Mouse (Mus musculus) ovary, postnatal 36 days (tissue): ENCODE measurements around the gene Pgam5.

Source experiments
- DNase-seq: peaks from one replicate; pipeline ENCODE4 v3.0.0; 2022; ENCODE audit warnings: low spot score, mixed read lengths

Pgam5 gene

DNA sequence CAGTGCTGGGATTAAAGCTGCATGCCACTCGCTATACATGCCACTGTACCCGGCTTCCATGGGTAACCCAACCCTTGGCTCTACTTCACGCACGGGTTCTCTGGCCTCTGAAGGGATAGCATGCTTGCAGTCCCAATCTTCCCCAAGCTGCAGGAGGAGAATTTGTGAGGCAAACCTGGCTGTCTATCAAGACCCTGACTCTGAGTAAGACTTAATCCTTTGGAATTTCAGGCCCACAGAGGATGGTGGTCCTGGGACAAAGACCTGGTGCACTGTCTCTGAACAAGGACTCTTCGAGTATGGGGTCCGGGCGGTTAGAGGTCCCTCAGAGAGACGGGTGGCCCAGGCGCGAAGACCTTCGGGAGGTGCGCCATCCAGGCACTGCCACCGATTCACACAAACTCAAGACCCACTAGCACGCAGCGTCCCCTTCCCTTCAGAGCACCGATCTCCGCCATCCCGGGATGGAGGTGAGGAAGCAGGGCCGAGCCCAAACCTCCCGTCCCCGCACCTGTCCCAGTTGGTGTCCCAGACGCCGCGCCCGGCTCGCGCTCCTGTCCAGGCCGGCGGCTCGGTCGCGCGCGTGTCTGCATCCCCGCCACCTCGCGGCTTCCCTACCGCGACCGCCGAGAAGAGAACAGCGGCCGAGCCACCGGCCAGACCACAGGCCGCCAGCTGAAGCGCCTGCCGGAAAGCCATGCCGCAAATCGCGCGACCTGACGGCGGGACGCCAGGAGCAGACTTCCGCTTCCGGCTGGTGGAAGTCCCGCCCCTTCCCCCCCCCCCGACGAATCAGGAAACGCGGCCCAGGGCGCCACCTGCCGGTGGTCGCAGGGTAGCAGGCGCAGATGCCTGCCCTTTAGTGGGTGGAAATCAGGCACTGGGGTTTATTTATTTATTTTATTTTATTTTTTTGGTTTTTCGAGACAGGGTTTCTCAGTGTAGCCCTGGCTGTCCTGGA lies at the start of gene Pgam5:
Gene Pgam5 (minus strand): TSS at position 773 of the 961 bp plus-strand sequence.
- DNase-seq: peak; percentile 88

DNA sequence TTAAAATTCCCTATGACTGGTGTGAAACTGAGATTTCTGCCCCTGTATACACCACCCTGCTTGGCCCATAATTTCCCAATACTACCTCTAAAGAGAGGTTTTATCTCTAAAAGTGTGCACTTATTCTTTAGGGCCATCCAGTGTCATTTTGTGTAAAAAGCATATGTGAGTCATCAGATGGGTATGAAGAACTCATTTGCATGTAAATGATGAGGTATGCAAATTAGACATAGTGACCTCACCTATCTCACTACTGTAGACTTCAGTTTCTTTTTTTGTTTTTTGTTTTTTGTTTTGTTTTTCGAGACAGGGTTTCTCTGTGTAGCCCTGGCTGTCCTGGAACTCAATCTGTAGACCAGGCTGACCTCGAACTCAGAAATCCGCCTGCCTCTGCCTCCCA lies 43.4 kb upstream of the Pgam5 start:
- no peak for DNase-seq

DNA sequence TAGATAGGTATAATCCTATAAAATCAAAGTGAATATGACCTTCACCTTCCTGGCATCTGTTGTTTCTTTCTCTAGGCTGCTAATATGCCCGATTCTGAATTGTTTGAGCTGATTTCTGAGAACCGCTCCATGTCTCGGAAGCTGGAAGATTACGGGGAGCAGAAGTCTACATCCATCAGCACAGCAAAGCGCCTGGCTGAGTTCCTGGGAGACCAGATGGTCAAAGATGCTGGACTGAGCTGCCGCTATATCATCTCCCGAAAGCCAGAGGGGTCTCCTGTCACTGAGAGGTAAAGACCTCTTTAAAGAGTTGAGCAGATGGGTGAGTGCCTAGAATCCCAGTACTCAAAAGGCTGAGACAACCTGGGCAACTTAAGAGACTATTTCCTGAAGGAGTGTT lies 39.1 kb upstream of the Pgam5 start:
- DNase-seq: no peak

DNA sequence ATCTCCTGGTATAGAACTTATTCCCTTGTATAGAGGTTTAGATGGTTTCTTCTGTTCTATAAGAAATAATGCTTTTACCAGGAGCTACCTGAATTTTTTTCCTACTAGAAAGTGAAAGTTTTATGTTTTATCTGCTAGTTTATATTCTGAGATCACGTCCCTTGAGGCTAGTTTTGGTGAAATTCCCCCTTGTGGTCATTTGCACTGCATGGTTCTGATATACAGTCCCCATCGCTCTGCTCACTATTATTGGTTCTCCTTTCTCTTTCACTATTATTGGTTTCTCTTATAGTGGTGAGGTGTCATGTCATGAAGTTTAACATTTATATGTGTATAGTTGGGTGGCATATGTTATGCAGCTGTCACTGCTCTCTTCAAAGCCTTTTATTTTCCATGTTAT lies 30.9 kb upstream of the Pgam5 start:
- DNase-seq: no peak

DNA sequence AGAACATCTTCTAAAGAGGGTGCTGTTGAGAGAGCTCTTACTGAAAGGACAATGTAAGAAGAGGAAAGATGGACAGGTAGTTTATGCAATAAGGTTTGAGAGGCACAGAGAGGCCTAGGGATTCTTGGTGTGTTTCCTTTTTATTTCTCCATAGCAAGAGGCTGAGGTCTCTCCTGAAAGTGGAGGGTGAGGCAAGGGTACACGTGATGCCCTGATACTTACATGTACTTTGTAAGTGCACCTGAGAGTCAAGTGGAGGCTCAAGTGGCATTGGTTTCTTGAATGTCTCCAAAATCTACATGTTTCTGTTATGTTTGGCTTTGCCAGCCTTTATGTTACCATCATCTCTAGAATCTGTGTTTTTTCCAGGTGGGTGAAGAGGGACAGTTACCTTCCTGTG lies 26.9 kb upstream of the Pgam5 start:
- DNase-seq: no peak

DNA sequence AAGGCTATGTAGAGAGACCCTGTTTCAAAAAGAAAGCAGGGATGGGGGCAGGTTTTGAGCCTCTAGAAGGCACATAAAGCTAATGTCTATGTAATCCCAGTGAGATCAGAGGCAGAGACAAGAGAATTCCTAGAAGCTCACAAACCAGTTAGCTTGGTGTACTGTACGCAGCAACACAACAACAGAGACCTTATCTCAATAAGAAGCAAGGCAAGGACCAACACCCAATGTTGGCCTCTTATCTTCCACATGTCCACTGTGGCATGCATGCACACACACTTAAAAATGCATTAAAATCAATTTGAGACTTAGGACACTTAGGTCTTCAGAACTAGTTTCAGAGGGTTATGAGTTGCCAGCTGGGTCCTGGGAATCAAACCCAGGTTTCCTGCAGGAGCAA lies 21.9 kb upstream of the Pgam5 start:
- no peak for DNase-seq

DNA sequence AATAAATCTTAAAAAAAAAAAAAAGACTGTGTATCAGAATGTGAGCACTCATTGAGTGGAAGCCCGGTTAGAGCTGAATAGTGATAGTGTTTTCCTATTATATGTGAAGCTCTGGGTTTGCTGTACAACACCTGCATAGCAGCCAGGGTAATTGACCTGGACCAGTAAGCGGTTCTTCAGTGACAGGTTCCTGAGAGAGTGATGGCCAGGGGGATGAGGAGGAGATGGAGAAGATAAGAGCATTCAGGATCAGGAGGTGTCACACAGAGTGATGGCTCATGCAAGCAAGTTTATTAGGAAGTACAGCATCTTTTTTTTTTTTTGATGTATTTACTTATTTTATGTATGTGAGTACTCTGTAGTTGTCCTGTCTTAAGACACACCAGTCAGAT lies 17.4 kb upstream of the Pgam5 start:
- no peak for DNase-seq

DNA sequence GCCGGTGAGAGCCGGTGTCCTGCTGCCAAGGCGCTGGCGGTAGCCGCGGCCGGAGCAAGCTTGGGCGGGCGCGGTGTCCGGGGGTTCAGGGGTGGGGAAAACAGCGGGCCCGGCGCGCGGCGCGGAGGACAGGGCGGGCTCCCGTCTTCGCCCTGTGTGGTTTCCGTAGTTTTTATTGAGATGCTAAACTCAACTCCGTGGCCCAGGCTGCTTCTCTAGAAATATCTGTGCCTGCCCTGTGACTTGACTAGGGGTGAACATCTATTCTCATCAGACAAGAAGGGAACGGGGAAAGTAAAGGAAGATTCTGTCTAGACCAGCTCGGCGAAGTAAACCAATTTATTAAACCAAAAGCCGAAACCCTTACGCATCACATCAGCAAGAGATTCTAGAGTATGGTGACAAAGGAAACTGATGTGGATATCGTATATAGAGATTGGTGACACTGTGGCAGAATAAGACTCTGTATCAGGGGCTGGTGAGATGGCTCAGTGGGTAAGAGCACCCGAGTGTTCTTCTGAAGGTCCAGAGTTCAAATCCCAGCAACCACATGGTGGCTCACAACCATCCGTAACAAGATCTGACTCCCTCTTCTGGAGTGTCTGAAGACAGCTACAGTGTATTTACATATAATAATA lies 16.9 kb upstream of the Pgam5 start:
- no peak for DNase-seq

DNA sequence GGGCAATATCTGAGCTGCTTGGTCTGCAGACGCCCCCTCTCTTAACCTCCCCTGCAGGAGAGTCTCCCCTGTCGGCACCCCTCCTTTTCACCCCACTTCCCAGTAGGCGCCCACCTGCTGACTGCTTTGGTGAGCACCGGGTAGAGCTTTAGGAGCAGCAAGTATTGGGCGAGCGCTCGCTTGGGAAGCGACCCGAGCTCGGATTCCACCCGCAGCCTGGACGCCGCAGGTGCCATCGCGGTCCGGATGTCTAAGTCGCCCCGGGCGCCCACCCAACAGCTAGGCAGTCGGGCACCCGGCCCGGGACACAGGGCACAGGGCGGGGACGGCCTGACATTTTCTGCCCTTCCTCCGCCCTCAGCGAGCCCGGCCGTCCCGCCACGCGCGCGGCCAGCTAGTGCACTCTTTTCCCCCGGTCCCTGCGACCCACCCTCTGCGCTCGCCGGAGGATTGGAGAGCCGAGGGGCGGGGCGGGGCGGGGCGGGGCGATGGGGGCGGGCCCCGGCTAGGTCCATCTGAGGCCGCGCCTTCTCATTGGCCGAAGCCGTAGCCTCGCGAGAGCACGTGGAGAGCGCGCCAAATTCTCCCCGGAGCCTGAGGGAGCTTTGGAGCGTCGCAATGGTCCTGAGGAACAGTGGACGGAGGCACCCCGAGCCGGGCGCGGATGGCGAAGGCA lies 16.2 kb upstream of the Pgam5 start, which contains the start of the genes Pxmp2 and Pole:
Gene Pxmp2 (minus strand): TSS at position 417 of the 676 bp plus-strand sequence.
Gene Pole (plus strand): TSS at position 537 of the 676 bp plus-strand sequence.
- peak; percentile 89 for DNase-seq

DNA sequence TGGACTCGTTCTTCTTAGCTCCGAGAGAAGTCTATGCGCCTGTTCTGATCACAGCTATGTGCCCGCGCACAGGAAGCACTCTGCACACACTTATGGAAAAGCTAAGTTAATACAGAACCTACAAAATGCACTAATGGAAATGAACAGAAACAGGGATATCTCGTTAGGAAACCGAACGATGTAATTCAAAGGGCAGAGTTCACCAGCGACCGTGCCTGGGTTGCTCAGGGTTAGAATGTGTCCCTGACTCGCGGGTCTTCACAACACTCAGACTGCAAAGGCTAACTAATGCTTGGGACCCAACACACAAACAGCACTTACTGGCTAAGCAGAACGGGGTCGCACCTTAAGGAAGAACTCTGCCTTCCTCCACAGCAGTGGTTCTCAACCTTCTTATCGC lies 15.4 kb upstream of the Pgam5 start:
- no peak for DNase-seq

DNA sequence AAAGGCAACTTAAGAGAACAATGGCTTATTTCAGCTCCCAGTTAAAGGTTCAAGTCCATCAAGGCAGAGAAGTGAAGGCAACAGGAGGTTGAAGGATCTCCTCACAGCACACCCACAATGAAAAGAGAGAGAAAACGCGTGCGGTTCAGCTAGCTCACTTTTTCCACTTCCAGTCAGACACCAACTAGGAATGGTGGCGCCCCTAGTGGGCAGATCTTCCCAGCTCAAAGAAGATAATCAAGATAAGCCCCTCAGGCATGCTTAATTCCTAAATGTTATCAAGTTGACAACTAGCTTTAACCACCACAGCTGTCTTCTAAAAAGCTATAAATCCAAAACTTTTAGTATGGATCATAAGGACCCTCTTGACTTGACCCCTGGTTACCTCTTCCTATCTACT lies 14.8 kb upstream of the Pgam5 start:
- peak; percentile 28 for DNase-seq

DNA sequence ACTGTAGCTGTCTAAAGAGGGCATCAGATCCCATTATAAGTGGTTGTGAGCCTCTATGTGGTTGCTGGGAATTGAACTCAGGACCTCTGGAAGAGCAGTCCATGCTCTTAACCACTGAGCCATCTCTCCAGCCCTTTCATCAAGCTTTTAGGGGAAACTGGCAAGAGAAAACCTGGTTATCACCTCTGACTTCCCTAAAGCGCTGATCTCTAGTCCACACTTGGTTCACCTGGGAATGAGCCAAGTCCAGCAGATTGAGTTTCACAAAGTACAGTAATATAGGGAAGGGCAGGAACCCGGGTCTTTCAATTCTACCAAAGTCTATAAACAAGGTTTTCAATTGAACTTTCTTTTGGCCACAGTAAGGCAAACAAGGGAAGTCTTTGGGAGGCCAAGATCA lies 12.3 kb upstream of the Pgam5 start:
- no peak for DNase-seq

DNA sequence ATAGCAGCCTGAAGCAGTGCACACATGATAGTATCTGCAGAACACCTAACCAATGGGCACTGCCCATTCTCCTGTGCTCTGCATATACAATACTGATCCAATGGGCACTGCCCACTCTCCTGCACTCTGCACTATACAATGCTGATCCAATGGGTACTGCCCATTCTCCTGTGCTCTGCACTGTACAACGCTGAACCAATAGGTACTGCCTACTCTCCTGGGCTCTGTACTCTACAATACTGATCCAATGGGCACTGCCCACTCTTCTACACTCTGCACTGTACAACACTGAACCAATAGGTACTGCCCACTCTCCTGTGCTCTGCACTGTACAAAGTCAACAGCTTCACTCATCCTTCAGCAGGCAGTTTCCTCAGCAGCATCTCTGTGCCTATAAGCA lies 7.2 kb upstream of the Pgam5 start:
- DNase-seq: no peak

DNA sequence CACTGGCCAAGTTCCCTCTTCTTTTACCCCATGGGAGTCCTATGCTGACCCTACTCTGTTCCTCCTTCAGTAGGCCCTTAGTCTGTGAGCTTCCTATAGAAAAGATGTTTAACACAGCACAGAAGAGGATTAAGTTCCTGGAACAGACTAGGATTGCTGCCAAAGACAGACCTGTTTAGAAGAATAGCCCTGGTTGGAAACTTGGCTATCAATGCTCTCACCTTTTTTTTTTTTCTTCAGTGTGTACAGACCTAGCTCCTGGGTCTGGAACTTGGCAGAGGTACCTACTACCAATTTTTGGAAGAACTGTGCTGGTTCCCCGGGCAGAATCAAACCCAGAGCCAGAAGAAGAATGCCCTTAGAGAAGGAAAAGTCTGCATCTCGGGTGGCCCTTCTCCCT lies 6.7 kb upstream of the Pgam5 start:
- no peak for DNase-seq

DNA sequence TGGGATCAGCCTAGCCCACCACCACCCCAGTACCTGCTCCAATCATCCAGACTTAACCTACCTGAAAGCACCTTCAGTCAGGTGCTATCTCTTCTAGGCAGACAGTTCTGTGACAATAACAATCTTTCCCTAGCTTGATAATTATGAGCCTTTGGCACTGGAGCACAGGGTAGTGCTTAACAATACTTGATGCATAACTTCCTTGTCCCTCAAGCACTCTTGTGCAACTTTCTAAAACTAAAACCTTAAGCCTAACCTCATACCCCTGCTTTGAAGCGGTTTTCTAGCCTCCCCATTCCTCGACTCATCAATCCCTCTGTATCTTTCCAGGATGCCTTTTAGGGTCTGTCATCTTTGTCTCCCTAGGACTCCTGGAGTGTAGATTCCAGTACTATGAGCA lies 5.1 kb upstream of the Pgam5 start:
- no peak for DNase-seq

DNA sequence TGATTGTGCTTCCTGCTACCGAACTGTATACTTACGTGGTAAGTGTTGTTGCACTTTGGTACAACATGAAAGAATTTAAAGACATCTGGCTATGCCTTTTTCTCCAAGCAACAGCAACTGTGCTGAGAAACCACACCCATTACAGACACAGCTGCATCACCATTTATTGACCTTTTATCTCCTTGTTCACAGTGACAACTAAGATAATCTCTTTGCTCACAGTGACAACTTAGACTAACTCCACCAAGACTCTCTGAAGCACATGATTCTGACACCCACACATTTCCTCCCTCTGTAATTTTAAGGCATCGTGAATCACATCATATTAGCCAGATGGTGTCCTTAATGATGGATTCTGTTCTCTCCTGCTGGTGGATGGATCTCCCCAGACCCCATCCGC lies 4.4 kb upstream of the Pgam5 start:
- DNase-seq: no peak

DNA sequence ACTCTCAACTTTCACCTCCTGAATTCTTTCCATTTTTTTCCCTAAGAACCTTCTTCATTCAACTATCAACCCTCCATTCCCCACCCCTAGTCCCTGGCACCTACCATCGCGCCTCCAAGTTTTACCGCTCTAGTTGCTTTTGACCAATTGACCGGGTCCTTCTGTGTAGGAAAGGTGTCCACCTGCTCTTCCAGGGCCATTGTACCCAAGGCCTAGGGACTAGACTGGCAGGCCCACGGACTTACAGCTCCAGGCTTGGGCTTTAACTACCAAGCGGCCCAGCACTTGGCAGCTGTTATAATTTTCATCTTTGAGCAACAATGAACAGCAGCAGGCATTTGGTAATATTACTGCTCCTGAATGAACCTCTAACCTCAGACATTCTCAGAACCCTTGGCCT lies 529 bp upstream of the Pgam5 start:
- DNase-seq: no peak

DNA sequence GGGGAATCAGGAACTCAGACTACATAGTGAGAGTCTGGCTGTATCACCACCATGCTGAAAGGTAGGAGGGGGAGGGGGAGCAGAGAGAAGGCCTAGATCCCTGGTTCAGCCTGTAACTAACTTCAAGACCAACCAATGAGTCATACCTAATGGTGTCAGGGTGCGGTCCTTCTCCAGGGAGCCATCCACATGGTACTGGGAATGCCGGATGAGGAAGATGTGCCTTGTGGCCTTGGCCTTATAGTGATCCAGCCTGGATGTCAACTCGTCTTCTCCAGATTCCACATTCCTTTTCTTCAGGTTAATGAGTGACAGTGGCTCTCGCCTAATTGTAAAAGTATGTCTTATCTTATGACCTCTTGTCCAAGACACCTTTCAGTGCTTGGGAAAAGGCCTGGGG lies 2.8 kb downstream of the Pgam5 start:
- no peak for DNase-seq

DNA sequence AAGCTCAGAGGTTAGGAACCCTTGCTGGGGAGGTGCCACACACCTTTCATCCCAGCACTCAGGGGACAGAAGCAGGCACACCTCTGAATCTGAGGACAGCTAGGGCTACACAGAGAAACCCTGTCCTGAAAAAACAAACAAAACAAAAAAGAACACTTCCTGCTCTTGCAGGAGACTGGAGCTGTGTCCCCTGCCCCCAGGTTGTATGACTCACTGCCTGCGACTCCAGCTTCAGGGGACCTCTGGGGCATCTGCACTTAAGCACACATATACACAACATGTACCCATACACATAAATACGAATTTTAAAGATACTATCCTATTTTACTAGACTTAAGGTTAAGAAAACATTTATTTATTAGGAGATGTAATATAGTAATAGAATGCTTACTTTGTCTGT lies 25.6 kb downstream of the Pgam5 start:
- DNase-seq: no peak

DNA sequence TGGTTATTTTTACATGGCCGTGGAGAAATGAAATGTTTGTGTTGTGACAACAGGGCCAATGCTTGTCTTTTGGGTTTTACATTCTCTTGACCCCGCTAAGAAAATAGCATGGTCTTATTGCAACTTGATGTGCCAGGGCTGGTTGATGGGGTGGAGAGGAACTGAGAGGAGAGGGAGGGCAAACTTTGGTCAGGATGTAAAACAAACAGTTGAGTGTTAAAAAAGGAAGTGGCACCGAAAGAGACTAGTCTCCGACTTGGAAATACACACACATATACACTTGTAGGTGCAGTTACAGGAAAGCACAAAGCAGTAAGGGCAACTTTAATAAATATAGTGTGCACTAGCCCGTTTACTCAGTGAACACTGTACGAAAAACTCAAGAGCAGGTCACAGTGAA lies 37.4 kb downstream of the Pgam5 start:
- DNase-seq: no peak

DNA sequence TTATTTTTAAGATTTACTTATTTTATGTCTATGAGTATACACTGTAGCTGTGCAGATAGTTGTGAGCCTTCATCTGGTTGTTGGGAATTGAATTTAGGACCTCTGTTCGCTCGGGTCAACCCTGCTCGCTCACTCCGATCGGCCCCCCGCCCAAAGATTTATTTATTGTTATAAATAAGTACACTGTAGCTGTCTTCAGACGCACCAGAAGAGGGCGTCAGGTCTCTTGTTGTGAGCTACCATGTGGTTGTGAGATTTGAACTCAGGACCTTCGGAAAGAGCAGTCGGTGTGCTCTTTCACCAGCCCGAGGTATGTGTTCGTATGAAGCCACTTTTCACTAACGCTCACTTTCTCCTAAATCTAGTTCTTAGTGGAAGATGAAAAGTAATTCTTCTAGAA lies 38.1 kb downstream of the Pgam5 start:
- DNase-seq: no peak

DNA sequence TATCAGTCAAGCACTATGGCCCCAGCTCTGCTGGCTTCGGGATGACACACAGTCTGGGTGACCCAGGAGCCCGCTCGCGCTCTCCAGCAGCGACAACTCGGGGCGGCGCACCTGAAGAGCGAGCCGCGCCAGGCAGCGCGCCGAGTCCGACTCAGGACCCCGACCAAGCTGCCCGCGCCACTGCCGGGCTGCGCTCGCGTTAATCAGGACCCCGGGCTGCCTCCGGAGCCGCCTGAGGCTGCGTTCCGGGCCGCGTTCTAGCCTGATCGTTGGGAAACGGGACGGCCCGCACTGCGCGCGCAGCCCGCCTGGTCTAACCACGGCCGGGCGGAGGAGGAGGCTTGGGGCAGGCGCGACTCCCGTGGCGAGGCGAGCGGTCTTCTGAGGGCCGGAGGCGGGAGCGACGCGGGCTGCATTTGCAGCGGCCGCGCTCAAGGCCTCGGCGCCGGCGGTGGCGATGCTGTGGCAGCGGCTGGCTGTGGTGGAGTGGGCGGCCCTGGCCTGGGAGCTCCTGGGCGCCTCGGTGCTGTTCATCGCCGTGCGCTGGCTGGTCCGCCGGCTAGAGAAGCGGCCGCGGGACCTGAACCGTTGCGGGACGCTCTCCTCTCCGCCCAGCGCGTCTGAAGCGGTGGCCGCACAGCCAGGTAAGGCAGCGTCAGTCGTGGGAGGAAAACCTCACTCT lies 38.8 kb downstream of the Pgam5 start, which contains the start of gene Ankle2:
Gene Ankle2 (plus strand): TSS at position 225 of the 682 bp plus-strand sequence.
- peak; percentile 93 for DNase-seq
